In genomic region chr11:91576856-91577255, GRCm38 (mm10) we compare ENCODE assay signal across 33 mouse cellular contexts. TPM values are rescaled to one million over a fixed set of nuclear protein-coding genes. Genes with fewer than 3 reads are reported as not detected.
DNase-seq lines count a peak whose midpoint lies in the region; TF ChIP-seq lines count a peak whose summit lies in the region.
"Had no signal": no experiment of that assay in that cellular context is flagged by ENCODE, and none has a peak within 500 bp of the region (broad histone marks: within the 10 kb centered on the region; RNA-seq: fewer than 3 reads in every experiment).

No protein-coding gene starts in this region.

- no peak for TF ChIP-seq POLR2A in testis, adult 2 months (IDR thresholded peaks at IDR 0.05; ENCODE audit: control insufficient read depth, low read depth, low read length)

- 90% methylated on average over 19 of the region's 19 CpGs for WGBS in embryonic facial prominence, embryonic 10.5 days

- no peak for TF ChIP-seq CTCF in testis, adult 2 months (IDR thresholded peaks at IDR 0.05; ENCODE audit: control insufficient read depth, insufficient read depth, insufficient replicate concordance, low read depth, low read length)

- H3K27ac ChIP-seq in testis, adult 2 months (ENCODE audit: control insufficient read depth, insufficient read depth, low read depth, low read length): peak overlapping the region; percentile 36; the same call in 1 of the 2 replicates
- H3K27ac ChIP-seq in embryonic facial prominence, embryonic 10.5 days (replicated peaks): no peak overlapping the region
- H3K27ac ChIP-seq: embryonic facial prominence, embryonic 12.5 days; embryonic facial prominence, embryonic 15.5 days; gastrocnemius, adult 2 months; heart, embryonic 15.5 days; hindbrain, embryonic 12.5 days; intestine, embryonic 15.5 days had no signal

- H3K27me3 ChIP-seq in testis, adult 2 months (ENCODE audit: control insufficient read depth, insufficient read depth, low read length): peaks cover 4% of the 10 kb centered on the region; the same call in 1 of the 2 replicates
- H3K27me3 ChIP-seq in embryonic facial prominence, embryonic 10.5 days (replicated peaks; ENCODE audit: low read depth, poor library complexity, severe bottlenecking): no peaks in the 10 kb centered on the region
- H3K27me3 ChIP-seq: embryonic facial prominence, embryonic 12.5 days; embryonic facial prominence, embryonic 15.5 days; heart, embryonic 12.5 days; heart, embryonic 15.5 days; hindbrain, embryonic 12.5 days; intestine, embryonic 15.5 days; Patski had no signal

- no peaks in the 10 kb centered on the region; the same call in 1 of the 2 replicates for H3K4me1 ChIP-seq in testis, adult 2 months (ENCODE audit: control insufficient read depth, insufficient read depth, low read length)
- H3K4me1 ChIP-seq in embryonic facial prominence, embryonic 10.5 days: no peaks in the 10 kb centered on the region
- H3K4me1 ChIP-seq: embryonic facial prominence, embryonic 12.5 days; embryonic facial prominence, embryonic 15.5 days; heart, embryonic 12.5 days; heart, embryonic 15.5 days; hindbrain, embryonic 12.5 days; intestine, embryonic 15.5 days had no signal

- peak; percentile 15 for DNase-seq in cerebellum, postnatal 10 days
- no peak for DNase-seq in cerebellum, adult 18-20 months
- no peak for DNase-seq in testis, postnatal 10 days (ENCODE audit: low spot score)
- DNase-seq in embryonic facial prominence, embryonic 10.5 days (ENCODE audit: low spot score): peak; percentile 12
- peak; percentile 65 for DNase-seq in retina, postnatal 1 day
- DNase-seq in heart, postnatal 4 days: no peak
- no peak for DNase-seq in layer of hippocampus, adult 11-12 months (ENCODE audit: low spot score)
- DNase-seq: adrenal gland, postnatal 10 days; adrenal gland, postnatal 36 days; cerebellum, adult 2 months; cerebellum, adult 9-11 months; cerebellum, postnatal 36 days; forebrain, postnatal 0 days; gastrocnemius, adult 2 months; gastrocnemius, postnatal 14 days; heart, adult 18-20 months; heart, postnatal 10 days; heart, postnatal 36 days had no signal

- H3K36me3 ChIP-seq in testis, adult 2 months (ENCODE audit: control insufficient read depth, insufficient read depth, low read length): no peaks in the 10 kb centered on the region
- no peaks in the 10 kb centered on the region for H3K36me3 ChIP-seq in embryonic facial prominence, embryonic 10.5 days (replicated peaks)
- H3K36me3 ChIP-seq: embryonic facial prominence, embryonic 12.5 days; embryonic facial prominence, embryonic 15.5 days; G1E; heart, embryonic 12.5 days; heart, embryonic 15.5 days; hindbrain, embryonic 12.5 days; intestine, embryonic 15.5 days had no signal

- H3K4me3 ChIP-seq in testis, adult 2 months (ENCODE audit: control insufficient read depth, low read depth, low read length): peak overlapping the region; percentile 73
- H3K4me3 ChIP-seq in embryonic facial prominence, embryonic 10.5 days: no peak overlapping the region
- H3K4me3 ChIP-seq: embryonic facial prominence, embryonic 12.5 days; embryonic facial prominence, embryonic 15.5 days; gastrocnemius, adult 2 months; heart, embryonic 12.5 days; heart, embryonic 15.5 days; hindbrain, embryonic 12.5 days; intestine, embryonic 15.5 days had no signal

- H3K9me3 ChIP-seq in embryonic facial prominence, embryonic 10.5 days: no peaks in the 10 kb centered on the region
- H3K9me3 ChIP-seq: embryonic facial prominence, embryonic 12.5 days; embryonic facial prominence, embryonic 15.5 days; heart, embryonic 15.5 days; hindbrain, embryonic 12.5 days; intestine, embryonic 15.5 days had no signal

RNA-seq across cellular contexts. Expression of gene Kif2b, which starts 0.5 kb away (rescaled TPM):
- 311 and 316 TPM in 2 replicates for polyA plus RNA-seq in testis, adult 2 months (2012; rRNA removed)
- polyA plus RNA-seq in embryonic facial prominence, embryonic 10.5 days (2016; fragmentation: Nextera tagmentation; extraction: Ambion mirVana): not detected in 2 replicates
- total RNA-seq in heart, postnatal 4 days (2021): not detected
- total RNA-seq: adrenal gland, adult 18-20 months; adrenal gland, postnatal 10 days; adrenal gland, postnatal 36 days; forebrain, postnatal 0 days; gastrocnemius, adult 2 months; gastrocnemius, postnatal 14 days; heart, adult 18-20 months; heart, postnatal 10 days; heart, postnatal 36 days had no signal
- polyA plus RNA-seq: cerebellum, adult 2 months; cortical plate, adult 2 months; embryonic facial prominence, embryonic 12.5 days; embryonic facial prominence, embryonic 15.5 days; forebrain, embryonic 11.5 days; forebrain, embryonic 14.5 days; forebrain, postnatal 0 days; frontal cortex, adult 2 months; G1E; heart, embryonic 12.5 days; heart, embryonic 15.5 days; hindbrain, embryonic 12.5 days; hindbrain, embryonic 16.5 days; intestine, embryonic 15.5 days; Patski had no signal

Comparison
In these comparisons a context has a peak if more than half of its experiments do, and no peak if none do; other contexts are left out.
1. DNase-seq: peak in cerebellum, postnatal 10 days (2 of 2), embryonic facial prominence, embryonic 10.5 days (single experiment) and retina, postnatal 1 day (single experiment); none in cerebellum, adult 18-20 months (0 of 2), testis, postnatal 10 days (single experiment), heart, postnatal 4 days (single experiment) and layer of hippocampus, adult 11-12 months (single experiment).
2. RNA of gene Kif2b, which starts 0.5 kb away (polyA plus RNA-seq): 311 to 316 TPM in testis, adult 2 months; not detected in embryonic facial prominence, embryonic 10.5 days; every median in the first group is over 100 times any median in the second.